Mouse (Mus musculus) embryo, embryonic 10.5 days (tissue): Measurements from ENCODE around the gene Gm14743.
"Not testable (repeated sequence)": the region's sequence is repeated elsewhere in the genome, so short reads cannot be mapped to it uniquely, and the experiment has no call there.

Experiments used
- DNase-seq: peaks from one replicate; pipeline ENCODE4 v3.0.0-alpha.2; 2015; ENCODE audit warnings: low spot score

The Gm14743 gene

DNA sequence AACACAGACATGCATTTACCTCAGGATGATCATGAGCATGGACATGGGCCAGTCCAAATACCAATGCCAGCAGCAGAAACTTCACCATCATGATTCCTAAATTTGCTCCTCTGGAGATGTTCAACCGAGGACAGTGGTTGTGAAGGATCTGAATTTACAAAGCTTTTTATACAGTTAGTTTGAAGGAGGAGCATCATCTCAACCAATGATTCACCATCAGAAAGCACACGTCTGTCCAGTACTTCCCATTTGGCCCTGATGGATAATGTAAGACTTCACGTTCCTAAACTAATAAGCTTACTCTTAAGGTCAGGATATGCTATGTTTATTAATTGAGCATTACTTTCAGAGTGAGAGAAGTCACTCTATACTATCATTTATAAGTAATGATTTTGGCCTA is at the start of gene Gm14743:
Gene Gm14743 (minus strand): TSS at position 101 of the 400 bp plus-strand sequence.
- DNase-seq = not testable (repeated sequence)

DNA sequence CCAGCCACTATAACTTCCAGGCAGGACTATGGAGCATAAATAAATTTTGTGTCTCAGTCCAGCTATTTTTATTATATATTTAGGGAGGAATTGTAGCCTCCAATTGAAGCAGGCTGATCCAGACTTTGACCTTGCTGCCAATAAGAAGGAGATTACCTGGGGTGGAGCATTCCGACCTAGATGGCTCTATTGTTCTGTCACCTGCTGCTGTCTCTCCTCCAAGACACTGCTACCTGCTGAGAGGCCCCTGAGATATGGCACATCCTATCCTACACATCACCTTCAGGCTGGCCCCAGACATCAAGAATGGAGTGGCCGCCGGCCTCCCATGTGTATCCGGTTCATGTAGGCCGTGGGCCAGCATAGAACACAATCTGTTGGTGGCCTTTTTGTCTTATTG is 42.9 kb downstream of the Gm14743 start:
- DNase-seq = no peak

DNA sequence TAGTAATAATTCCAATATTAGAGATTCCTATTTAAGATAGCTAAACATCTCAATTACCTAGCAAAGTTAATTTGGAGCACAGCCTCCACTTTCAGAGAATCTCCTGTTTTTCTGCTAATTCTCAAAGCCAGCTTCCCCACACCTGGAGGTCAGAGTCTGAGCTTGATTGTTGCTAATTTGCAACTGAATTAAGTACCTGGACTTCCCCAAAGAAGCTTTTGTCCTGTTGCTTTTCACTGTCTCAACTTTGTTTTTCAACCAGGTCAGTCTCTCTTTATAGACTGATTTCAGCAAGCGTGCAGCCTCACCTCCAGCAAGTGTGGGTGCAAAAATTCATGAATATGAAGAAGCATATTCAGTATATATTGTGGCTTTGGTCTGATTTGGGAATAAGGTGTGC is 43.5 kb downstream of the Gm14743 start:
- DNase-seq = not testable (repeated sequence)
